Mouse (Mus musculus): ENCODE measurements around the gene Bhlha9. TPM values are rescaled to one million over a fixed set of nuclear protein-coding genes. Genes with fewer than 3 reads are reported as not detected.

Gene Bhlha9
- total and polyA plus RNA-seq, 3 experiments, result not detected

- in situ Hi-C loops (cut with MboI; ENCODE audit: low pct_ligation_motif_present, low pct_unique_long_range_greater_than_20kb, low sequenced_read_pairs), result loop anchor here (10.0 kb wide), 2 partner anchors 103 to 193 kb away; no protein-coding TSS in a partner anchor
- dilution Hi-C loops (cut with MboI; ENCODE audit: extremely low pct_ligation_motif_present, extremely low pct_unique_long_range_greater_than_20kb, low sequenced_read_pairs), result no loop called here
- Histone ChIP-seq H3K36me3 (replicated peaks in 1 of 2; ENCODE audit: control insufficient read depth in 1 of 2, insufficient read depth in 1 of 2, low read length in 1 of 2) (no peaks in the 10 kb centered on the region), H3K9ac (ENCODE audit: insufficient read depth, low read depth) (no peak overlapping the region), H3K4me2 (ENCODE audit: insufficient read depth, low read depth, poor library complexity, severe bottlenecking) (no peak overlapping the region), H3K27me3 (replicated peaks) (peaks cover 19% of the 10 kb centered on the region), H3K4me3 (replicated peaks in 1 of 3; ENCODE audit: low read depth in 2 of 3, low read length in 2 of 3, poor library complexity in 1 of 3) (no peak overlapping the region), H3K27ac (ENCODE audit: insufficient read depth, low read depth) (no peak overlapping the region), H3K4me1 (ENCODE audit: control insufficient read depth in 1 of 2, insufficient read depth in 2 of 2) (peaks cover 8 to 22% of the 10 kb centered on the region in 2 experiments), H3K9me3 (replicated peaks; ENCODE audit: low read length) (peaks cover 2% of the 10 kb centered on the region), H3K79me2 (replicated peaks; ENCODE audit: control insufficient read depth, extremely low read depth, insufficient read depth, poor library complexity, severe bottlenecking) (no peaks in the 10 kb centered on the region)
- TF ChIP-seq MAFK (IDR thresholded peaks at IDR 0.05; ENCODE audit: insufficient replicate concordance, low read length), result no peak
- TF ChIP-seq RAD21 (IDR thresholded peaks at IDR 0.05; ENCODE audit: low read depth, low read length), result peak; percentile 96
- TF ChIP-seq MYC (IDR thresholded peaks at IDR 0.05; ENCODE audit: low read depth, low read length), result no peak
- TF ChIP-seq CHD1 (IDR thresholded peaks at IDR 0.05; ENCODE audit: low read depth, low read length), result no peak
- no peak for TF ChIP-seq RCOR1 (conservative IDR thresholded peaks at IDR 0.05; ENCODE audit: low read depth, low read length)
- no peak for TF ChIP-seq MXI1 (IDR thresholded peaks at IDR 0.05; ENCODE audit: low read depth, low read length)
- peak; percentile 81 for TF ChIP-seq ZC3H11A (IDR thresholded peaks at IDR 0.05; ENCODE audit: low read depth, low read length)
- TF ChIP-seq SMC3 (IDR thresholded peaks at IDR 0.05; ENCODE audit: low read depth, low read length), result peak; percentile 94
- TF ChIP-seq NELFE (IDR thresholded peaks at IDR 0.05; ENCODE audit: low read depth, low read length), result peak; percentile 48; the same call in 1 of the 2 replicates
- TF ChIP-seq JUND (conservative IDR thresholded peaks at IDR 0.05; ENCODE audit: low read depth, low read length), result no peak
- no peak for TF ChIP-seq POLR2AphosphoS2 (IDR thresholded peaks at IDR 0.05; ENCODE audit: low read depth, low read length)
- peak; percentile 91 to 99 for TF ChIP-seq CTCF (conservative IDR thresholded peaks at IDR 0.05 in 1 of 2, IDR thresholded peaks at IDR 0.05 in 1 of 2; ENCODE audit: low read depth in 2 of 2, low read length in 2 of 2)
- TF ChIP-seq MEF2A (IDR thresholded peaks at IDR 0.05; ENCODE audit: borderline replicate concordance, low read depth, low read length), result 0 out of 2 replicates have a peak, but pooled peaks have one; percentile 19
- no peak for TF ChIP-seq GABPA (IDR thresholded peaks at IDR 0.05; ENCODE audit: insufficient replicate concordance, low read depth, low read length)
- no peak for TF ChIP-seq PAX5 (IDR thresholded peaks at IDR 0.05; ENCODE audit: low read length)
- TF ChIP-seq ELF1 (IDR thresholded peaks at IDR 0.05; ENCODE audit: low read depth, low read length), result no peak
- TF ChIP-seq EP300 (IDR thresholded peaks at IDR 0.05; ENCODE audit: low read length), result no peak
- TF ChIP-seq NRF1 (IDR thresholded peaks at IDR 0.05; ENCODE audit: low read depth, low read length), result 0 out of 2 replicates have a peak, but pooled peaks have one; percentile 6
- no peak for TF ChIP-seq ZKSCAN1 (IDR thresholded peaks at IDR 0.05; ENCODE audit: borderline replicate concordance, low read depth, low read length)
- no peak for TF ChIP-seq TBP (conservative IDR thresholded peaks at IDR 0.05; ENCODE audit: low read depth, low read length)
- no peak for TF ChIP-seq POLR2A (IDR thresholded peaks at IDR 0.05; ENCODE audit: low read depth, low read length)
- no peak for TF ChIP-seq MAZ (IDR thresholded peaks at IDR 0.05; ENCODE audit: low read depth, low read length)
- no peak for TF ChIP-seq ZMIZ1 (IDR thresholded peaks at IDR 0.05; ENCODE audit: low read depth, low read length)
- TF ChIP-seq E2F4 (IDR thresholded peaks at IDR 0.05; ENCODE audit: insufficient replicate concordance, low read depth, low read length), result no peak
- no peak for TF ChIP-seq BHLHE40 (IDR thresholded peaks at IDR 0.05; ENCODE audit: low read depth, low read length)
- no peak for TF ChIP-seq USF2 (conservative IDR thresholded peaks at IDR 0.05; ENCODE audit: low read depth, low read length)
- TF ChIP-seq CHD2 (IDR thresholded peaks at IDR 0.05; ENCODE audit: low read length), result no peak
- no peak for TF ChIP-seq USF1 (IDR thresholded peaks at IDR 0.05; ENCODE audit: low read depth, low read length)
- no peak for TF ChIP-seq ETS1 (conservative IDR thresholded peaks at IDR 0.05; ENCODE audit: low read depth, low read length)
- no peak for TF ChIP-seq MAX (IDR thresholded peaks at IDR 0.05; ENCODE audit: low read length)
- TF ChIP-seq KAT2A (IDR thresholded peaks at IDR 0.05; ENCODE audit: insufficient replicate concordance, low read length), result no peak
- no peak; the same call in 1 of the 2 replicates for TF ChIP-seq IRF4 (IDR thresholded peaks at IDR 0.05; ENCODE audit: low read depth, low read length)
- no peak for TF ChIP-seq JUN (IDR thresholded peaks at IDR 0.05; ENCODE audit: insufficient read depth, low read depth, low read length)
- no peak for TF ChIP-seq TCF12 (IDR thresholded peaks at IDR 0.05; ENCODE audit: low read depth, low read length)
- peak; percentile 90 for DNase-seq (ENCODE audit: extremely low read depth)
These were observed 24.8 kb upstream of the Bhlha9 start for GRCm38 (mm10) chr11:76647500-76647899.

Measured in CH12.LX (cell line).